Mouse (Mus musculus) thymus, postnatal 10 days (tissue): Measurements from ENCODE around the gene Gm20517.
A peak's percentile ranks its signal among the peaks of the same experiment; 100 is the strongest.
"Not testable (repeated sequence)": the region's sequence is repeated elsewhere in the genome, so short reads cannot be mapped to it uniquely, and the experiment has no call there.

ENCODE experiments used
- DNase-seq, 2 experiments: peaks; one replicate each; pipeline ENCODE4 v3.0.0; 2021; ENCODE audit warnings: low spot score in 2 of 2

Gm20517 gene

DNA sequence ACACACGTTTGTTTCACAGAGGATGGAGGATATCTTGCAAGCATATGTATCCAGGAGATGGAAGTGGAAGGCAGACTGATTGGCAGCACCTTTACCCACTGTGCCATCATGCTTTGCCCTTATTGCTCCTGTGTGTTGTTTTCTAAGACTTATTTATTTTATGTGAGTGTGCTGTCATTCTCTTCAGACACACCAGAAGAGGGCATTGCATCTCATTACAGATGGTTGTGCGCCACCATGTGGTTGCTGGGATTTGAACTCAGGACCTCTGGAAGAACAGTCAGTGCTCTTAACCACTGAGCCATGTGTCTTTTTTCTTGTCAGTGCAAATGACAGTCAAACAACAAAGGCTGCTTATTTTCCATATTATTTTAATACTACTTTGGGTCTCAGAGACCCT is 16.4 kb downstream of the Gm20517 start:
- DNase-seq: no peak

DNA sequence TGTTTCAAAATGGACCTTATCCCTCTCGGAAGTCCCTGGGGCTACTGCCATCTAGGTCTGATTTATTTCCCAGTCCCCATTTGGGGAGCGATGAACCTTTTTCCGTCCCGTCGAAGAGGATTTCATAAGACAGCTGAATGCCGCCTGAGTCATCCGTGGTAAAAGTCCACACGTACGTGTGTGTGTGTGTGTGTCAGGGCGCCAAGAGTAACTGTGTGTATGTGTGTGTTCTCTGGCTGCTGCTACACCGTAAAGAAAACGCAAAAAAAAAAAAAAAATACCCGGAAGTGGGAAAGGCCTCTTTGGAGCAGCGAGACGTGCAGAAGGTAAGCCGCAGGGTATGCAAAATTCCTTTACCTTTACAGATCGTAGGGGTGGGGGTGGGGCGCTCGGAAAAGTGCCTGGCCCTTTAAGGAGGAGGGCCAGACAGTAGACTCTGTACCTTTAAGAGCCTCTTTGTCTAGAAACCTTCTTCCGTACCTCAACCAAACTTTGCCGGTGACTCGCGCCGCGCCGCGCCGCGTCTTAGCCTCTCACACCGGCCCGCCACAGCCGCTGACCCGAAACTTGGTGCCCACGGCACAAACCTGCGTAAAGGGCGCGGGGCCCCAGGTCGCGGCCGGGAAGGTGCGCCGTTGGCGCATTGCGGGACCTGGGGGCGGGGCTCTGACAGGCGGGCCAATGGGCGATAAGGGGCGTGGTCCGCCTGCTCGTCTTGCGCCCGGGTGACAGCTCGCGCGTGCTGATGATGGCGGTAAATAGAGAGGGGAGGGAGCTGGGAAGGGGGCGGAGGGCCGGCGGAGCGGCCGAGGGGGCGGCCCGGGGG is 17.7 kb downstream of the Gm20517 start:
- peak; percentile 92 to 95 for DNase-seq

DNA sequence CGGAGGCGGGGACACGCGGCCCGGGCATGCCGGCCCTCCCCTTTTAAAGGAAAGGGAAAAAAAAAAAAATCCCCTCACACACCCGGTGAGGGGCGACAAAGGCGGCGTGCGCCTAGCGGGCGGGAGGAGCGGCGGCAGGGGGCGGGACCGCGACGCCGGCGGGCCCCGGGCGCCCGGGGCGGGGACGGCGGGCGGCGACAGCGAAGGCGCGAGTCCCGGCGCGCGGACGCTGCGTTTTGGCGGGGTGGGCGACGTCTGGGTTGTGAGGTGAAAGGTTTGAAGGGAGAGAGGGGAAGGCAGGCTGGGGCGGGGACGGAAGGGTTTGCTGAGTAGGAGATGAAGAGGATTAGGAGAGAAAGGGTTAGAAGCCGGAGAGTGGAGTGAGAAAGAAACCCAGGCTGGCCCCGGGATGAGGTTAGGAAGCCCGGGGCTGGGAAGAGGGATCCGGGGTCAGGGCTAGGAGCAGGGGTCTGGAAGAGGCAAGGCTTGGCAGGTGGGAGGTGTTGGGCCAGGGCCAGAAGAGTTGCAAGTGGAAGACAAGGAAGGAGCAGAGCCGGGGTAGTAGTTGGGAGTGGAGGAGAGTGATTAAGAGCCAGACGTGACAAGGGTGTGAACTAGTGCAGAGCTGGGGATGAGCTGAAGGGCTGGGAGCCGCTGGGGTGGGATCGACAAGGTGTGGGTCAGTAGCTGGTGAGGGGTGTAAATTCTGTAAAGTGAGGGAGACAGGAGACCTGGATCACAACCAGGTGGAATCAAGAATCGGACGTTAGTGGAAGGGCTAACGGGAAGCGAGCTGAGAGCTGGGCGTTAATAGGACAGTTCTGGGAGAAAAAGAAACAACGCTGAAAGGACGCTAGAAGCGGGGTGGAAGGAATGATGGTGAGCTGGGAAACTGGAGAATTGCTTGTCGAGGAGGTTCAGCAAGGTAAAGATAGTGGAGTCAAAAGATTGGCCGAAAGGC is 18.6 kb downstream of the Gm20517 start:
- DNase-seq: peak; percentile 58 to 61

DNA sequence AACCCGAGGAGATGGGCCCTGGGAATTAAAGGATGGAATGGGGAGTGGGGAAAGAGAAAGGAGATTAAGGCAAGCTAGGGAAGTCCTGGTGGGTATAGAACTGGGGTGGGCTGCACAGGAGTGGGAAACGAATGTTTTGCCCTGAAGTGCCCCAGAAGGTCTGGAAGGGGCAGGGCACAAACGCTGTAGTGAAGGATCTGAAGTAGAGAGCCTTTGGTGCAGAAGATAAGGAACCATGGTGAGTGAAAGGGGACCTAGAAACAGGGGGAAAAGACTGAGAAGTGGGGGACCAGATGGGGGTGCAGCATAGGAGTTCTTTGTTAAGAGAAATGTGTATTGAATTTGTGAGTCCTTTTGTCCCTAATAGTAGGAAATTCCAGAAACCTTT is 19.3 kb downstream of the Gm20517 start, which contains the start of gene Usp49:
Gene Usp49, plus strand, starts transcription at position 13 of the 388 bp plus-strand sequence.
- DNase-seq: no peak

DNA sequence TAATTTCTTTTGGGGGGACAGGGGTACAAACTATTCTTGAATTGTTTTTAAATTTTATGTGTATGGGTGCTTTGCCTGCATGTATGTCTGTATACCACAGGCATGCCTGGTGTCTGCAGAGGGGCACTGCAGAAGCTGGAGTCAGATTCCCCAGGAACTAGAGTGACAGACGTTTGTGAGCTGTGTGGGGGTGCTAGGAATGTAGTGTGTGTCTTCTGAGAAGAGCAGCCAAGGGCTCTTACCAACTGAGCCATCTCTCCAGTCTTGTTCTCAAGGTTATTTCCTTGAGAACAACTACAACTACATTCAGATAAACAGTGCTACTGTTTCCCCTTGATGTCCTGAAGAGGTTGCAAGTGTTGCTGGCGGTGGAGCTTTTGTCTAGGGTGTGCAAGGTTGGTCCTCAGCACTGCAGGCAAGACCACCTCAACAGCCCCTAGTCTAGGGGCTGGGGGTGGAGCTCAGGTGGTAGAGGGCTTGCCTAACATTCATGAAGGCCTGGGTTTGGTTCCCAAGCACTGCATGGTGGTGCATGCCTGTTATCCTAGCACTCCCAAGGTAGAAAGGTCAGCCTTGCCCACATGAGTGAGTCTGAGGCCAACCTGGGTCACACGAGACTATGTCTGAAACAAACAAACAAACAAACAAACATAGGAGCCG is 20.9 kb downstream of the Gm20517 start:
- DNase-seq: no peak

DNA sequence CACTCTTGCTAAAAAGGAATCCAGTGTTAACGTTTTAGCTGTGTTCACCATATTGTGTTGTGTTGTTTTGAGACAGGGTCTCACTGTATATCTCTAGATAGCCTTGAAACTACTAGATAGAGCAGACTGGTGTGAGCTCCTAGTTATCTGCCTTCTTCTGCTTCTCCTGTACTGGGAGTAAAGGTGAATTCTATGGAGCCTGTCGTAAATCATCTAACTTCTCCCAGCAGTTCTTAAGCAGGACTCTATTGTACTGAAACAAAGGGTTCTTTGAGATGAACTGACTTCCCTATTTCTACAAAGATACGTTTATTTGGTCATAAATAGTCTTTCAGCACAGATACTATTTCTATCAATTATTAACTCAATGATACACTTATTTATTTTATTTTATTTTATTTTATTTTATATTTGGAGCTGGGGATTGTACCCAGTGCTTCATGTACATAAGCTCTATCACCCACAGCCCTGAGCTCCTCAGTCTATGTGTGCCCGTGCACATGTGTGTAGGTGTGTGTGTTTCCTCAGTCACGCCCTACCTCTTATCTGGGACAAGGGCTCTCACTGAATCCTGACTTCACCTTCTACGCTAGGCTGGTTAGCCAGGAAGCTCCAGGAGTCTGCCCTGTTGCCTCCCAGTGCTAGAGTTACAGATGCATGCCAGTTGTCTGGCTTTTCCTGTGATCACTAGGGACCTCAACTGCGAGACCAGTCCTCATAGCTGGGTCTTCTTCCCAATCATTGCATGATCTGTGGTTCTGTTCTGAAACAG is 22.8 kb downstream of the Gm20517 start:
- DNase-seq: no peak

DNA sequence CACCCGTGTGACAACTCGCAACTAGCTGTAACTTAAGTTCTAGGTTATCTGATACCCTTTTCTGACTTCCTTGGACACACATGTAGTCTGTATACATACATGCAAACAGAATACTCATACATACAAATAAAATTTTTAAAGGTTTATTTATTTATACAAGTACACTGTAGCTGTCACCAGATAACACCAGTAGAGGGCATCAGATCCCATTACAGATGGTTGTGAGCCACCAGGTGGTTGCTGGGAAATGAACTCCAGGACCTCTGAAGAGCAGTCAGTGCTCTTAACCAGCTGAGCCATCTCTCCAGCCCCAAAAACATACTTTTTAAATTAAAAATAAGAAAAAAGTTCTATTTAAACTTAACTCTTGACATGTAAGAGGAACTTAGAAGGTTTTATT is 31.6 kb downstream of the Gm20517 start:
- DNase-seq: no peak

DNA sequence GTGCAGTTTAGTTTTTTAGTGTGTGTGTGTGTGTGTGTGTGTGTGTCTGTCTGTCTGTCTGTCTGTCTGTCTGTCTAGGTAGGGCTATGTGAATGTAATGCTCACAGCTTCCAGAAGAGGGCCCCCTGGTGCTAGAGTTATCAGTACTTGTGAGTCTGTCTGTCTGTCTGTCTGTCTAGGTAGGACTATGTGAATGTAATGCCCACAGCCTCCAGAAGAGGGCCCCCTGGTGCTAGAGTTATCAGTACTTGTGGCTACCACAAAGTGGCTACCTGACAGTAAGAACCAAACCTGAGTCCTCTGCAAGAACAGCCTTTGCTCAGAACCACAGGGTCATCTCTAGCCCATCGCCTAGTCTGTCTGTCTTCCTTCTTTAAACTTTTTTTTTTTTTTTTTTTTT is 35.3 kb downstream of the Gm20517 start:
- DNase-seq: peak; percentile 38 to 64

DNA sequence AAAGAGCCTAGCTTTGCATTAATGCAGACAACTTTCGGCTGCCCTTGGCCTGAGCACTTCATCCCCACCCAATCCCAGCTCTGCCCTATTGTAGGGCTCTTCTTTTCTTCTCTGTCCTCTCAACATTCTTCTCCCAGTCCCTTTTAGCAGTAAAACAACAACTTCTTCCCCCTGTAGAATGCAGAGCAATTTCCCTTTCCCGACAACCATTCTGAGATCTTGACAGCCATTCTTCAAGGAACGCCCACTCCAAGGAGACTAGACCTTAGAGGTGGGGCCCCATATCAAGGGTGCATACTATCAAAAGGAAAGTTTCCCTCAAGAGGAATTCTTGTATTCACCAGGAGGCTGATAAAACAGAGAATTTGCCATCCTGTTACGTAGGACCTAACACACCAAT is 37.6 kb downstream of the Gm20517 start:
- DNase-seq: no peak

DNA sequence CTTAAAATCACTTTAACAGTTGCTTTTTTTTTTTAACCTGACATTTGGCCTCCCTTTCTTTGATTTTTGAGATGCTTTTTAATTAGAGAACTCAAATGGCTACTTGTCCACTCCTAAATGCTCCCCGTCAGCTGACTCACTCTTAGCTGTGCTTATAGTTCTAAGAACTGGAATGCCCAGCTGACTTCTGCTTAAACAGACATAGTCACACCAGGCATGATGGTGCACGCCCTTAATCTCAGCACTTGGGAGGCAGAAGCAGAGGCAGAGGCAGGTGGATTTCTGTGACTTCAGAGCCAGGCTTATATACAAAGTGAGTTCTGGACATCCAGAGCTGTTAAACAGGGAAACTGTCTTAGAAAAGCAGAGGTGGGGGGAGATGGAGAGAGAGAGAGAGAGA is 40.6 kb downstream of the Gm20517 start:
- DNase-seq: no peak

DNA sequence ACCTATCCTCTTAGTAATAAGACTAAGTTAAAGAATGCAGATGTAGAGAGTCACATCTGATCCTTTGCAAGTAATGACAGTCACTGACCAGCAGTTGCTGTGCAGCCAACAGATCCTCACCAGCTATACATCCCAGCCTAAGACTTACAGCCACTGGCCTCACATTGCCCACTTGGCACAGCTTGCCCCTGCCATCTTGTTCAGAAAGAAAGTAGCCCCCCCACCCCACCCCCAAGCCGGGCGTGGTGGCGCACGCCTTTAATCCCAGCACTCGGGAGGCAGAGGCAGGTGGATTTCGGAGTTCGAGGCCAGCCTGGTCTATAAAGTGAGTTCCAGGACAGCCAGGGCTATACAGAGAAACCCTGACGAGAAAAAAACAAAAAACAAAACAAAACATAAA is 43.0 kb downstream of the Gm20517 start:
- DNase-seq: not testable (repeated sequence)

DNA sequence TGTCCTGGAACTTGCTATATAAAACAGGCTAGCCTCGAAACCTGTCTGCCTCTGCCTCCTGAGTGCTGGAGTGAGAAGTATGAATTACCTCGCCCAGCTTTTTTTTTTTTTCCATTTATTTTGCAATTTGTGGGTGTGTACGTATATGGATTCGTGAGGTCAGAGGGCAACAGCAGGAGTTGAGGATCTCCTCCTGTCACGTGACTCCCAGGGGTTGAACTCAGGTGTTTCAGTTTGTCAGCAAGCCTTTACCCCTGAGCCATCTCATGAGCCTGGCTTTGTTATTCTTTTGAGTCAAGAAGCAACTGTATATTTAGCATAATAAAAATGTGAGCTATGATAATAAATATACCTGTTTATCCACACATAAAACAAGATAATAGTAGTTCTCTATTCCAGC is 44.3 kb downstream of the Gm20517 start:
- no peak for DNase-seq

DNA sequence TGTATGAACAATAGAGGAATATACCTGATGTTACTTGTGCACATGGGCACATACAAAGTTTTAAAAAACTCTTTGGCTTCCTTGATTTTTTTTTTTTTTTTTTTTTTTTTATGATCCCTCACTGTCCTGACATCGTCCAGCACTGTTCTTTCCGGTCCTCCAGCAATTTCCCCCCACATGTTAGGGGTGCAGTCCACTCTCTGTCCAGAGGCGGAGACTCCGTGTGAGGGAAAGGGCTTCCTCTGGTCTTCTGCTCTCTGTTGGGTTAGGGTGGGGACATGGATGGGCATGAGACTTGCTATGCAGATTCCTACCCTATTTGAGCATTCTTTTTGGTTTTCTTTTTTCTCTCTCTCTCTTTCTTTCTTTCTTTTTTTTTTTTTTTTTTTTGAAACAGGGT is 46.5 kb downstream of the Gm20517 start:
- no peak for DNase-seq

DNA sequence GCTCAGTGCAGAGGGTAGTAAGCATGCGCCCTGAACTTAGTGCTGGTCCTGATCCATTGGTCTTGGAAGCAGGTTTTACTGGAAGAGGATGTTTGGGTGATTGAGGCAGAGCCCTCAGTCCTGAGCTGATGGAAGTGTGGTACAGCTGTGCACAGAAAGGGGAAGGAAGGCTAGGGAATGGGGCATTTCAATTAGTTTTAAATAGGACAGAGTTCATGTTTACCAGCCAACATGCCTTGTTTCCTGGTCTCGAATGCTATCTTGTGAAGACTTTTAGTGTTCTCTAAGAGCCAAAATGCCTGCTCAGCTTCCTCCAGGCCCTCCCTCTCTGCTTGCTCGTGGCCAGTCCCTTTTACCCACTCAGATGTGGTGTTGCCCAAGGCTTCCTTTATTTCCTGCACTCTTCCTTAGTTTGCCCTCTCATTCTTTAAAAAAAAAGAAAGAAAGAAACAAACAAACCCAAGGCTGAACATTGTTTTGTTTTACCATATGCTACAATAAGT is 47.4 kb downstream of the Gm20517 start:
- no peak for DNase-seq

DNA sequence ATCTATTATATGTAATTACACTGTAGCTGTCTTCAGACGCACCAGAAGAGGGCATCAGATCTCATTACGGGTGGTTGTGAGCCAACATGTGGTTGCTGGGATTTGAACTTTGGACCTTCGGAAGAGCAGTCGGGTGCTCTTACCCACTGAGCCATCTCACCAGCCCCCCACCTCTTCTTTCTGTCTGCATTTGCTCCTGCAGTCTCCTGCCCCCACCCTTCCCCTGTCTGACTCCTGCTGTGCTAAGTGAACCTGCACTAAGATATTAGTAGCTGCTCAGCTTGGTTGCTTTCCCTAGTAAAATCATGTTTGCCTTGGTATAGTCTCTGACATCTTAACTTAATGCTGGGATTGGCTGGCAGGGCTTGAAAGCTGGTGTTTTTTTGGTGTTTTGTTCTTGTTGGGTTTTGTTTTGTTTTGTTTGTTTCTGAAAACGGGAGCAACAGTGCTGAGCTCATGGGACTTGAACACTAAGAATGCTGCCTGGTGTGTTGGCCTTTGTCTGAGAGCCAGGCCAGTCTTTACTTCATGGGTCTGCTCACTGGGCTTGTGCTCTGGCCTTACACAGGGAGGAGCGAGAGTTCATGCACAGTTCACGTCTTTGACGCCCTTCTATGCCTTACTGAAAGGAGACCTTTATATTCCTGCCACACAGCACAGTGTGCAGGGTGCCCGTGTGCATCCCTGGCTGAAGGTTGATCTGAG is 51.8 kb downstream of the Gm20517 start:
- DNase-seq: no peak

DNA sequence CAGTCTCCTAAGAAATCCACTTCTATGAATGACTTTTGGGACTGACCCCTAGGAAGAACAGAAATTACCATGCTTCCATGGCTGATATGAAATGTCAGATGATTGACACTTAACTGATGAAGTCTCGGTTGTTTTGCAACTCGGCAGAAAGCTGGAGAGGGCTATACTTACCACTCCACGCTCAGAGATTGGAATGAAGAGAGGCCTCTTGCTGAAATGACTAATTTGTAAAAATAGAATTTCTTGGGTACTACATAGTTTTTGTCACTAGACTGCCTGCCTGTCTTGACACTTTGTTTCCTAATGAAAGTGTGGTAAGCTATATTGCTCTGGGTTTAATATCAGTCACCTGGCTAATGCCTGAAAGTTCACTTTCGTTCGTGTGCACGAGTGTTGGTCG is 53.1 kb downstream of the Gm20517 start:
- DNase-seq: no peak

DNA sequence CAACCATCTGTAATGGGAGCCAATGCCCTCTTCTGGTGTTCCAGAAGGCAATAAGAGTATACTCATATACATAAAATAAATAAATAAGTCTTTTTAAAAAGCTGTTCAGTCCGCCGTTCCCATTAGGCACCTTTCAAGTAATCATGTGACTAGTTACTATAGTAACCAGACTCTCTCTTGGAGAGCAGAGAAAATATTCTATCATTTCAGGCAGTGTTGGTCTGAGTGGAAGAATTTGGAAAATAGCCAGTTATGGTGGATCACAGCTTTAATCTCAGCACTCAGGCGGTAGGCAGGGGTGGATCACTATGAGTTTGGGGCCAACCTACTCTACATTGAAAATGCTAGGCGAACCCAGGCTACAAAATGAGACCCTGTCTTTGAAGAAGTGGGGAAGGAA is 57.8 kb downstream of the Gm20517 start:
- no peak for DNase-seq

DNA sequence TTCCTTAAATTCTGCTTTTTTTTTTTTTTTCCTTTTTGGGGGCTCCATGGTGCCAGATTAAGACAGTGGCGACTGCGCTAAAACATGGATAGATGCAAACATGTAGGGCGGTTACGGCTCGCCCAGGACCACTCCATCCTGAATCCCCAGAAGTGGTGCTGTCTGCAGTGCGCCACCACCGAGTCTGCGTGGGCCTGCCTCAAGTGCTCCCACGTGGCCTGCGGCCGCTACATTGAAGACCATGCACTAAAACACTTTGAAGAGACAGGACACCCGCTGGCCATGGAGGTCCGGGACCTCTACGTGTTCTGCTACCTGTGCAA is 60.6 kb downstream of the Gm20517 start:
- no peak for DNase-seq

DNA sequence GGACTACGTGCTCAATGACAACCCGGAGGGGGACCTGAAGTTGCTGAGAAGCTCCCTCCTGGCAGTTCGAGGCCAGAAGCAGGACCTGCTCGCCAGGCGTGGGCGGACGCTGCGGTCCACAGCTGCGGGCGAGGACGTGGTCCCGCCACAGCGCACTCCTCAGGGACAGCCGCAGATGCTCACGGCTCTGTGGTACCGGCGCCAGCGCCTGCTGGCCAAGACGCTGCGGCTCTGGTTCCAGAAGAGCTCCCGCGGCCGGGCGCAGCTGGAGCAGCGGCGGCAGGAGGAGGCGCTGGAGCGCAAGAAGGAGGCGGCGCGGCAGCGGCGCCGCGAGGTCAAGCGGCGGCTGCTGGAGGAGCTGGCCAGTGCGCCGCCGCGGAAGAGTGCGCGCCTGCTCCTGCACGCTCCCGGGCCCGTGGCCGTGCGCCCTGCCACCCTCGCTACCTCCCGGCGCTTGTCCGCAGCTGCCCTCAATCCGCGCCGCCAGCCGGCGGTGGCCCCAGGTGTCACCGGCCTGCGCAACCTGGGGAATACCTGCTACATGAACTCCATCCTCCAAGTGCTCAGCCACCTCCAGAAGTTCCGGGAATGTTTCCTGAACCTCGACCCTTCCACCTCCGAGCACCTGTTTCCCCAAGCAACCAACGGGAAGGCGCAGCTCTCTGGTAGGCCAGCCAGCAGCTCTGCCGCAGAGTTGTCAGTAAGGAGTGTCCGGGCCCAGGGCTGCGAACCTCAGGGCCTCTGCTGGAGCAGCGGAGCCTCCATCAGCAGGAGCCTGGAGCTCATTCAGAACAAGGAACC is 61.1 kb downstream of the Gm20517 start:
- DNase-seq: no peak

DNA sequence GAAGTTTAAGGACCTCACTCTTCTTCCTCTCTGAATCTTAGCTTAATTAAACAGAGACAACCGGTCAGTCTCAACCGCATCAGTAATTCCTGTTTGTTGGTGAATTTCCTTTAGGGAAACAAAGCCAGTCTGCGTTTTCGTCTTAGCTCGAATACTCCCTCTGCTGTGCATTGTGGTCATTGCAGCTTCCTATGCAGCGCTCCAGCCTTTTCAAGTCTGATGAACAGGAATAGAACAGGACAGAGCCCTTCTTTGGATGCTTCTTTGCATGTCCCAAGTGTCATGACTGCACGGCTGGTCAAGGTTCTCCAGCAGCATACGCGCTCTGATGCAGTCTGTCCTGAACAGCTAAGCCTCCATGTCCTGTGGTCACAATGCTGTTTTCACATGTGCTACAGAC is 65.2 kb downstream of the Gm20517 start:
- peak in 1 of 2 experiments; percentile 47 for DNase-seq
